Mouse (Mus musculus): ENCODE measurements around the gene Hbq1b. TPM values are rescaled to one million over a fixed set of nuclear protein-coding genes. Genes with fewer than 3 reads are reported as not detected.

Gene Hbq1b
- total RNA-seq, 2 experiments from 2014 or later = 56.8 to 247 TPM

Other genes with a start within 250 kb of the Hbq1b start
- not detected in 2 replicates for gene Il9r, start 86.7 kb upstream of the Hbq1b start, total RNA-seq (2015; ENCODE audit: low replicate concordance)
- not detected in 2 replicates for gene Il9r, start 86.7 kb upstream of the Hbq1b start, total RNA-seq (2017; ENCODE audit: low replicate concordance)
- 52.3 and 53.7 TPM in 2 replicates for gene Snrnp25, start 81.5 kb upstream of the Hbq1b start, total RNA-seq (2015; ENCODE audit: low replicate concordance)
- gene Snrnp25, start 81.5 kb upstream of the Hbq1b start, total RNA-seq (2017; ENCODE audit: low replicate concordance) = 31.8 and 104 TPM in 2 replicates
- gene Rhbdf1, start 64.7 kb upstream of the Hbq1b start, total RNA-seq (2015; ENCODE audit: low replicate concordance) = not detected in 2 replicates
- gene Rhbdf1, start 64.7 kb upstream of the Hbq1b start, total RNA-seq (2017; ENCODE audit: low replicate concordance) = 2.3 and 5.0 TPM in 2 replicates
- 13.0 and 14.1 TPM in 2 replicates for gene Mpg, start 60.5 kb upstream of the Hbq1b start, total RNA-seq (2015; ENCODE audit: low replicate concordance)
- 18.7 and 23.9 TPM in 2 replicates for gene Mpg, start 60.5 kb upstream of the Hbq1b start, total RNA-seq (2017; ENCODE audit: low replicate concordance)
- gene Nprl3, start 19.3 kb upstream of the Hbq1b start, total RNA-seq (2015; ENCODE audit: low replicate concordance) = 75.9 and 106 TPM in 2 replicates
- gene Nprl3, start 19.3 kb upstream of the Hbq1b start, total RNA-seq (2017; ENCODE audit: low replicate concordance) = 143 and 155 TPM in 2 replicates
- gene Hba-x, start 10.6 kb upstream of the Hbq1b start, total RNA-seq (2015; ENCODE audit: low replicate concordance) = not detected in 2 replicates
- not detected in 2 replicates for gene Hba-x, start 10.6 kb upstream of the Hbq1b start, total RNA-seq (2017; ENCODE audit: low replicate concordance)
- gene Hba-a1, start 3.5 kb upstream of the Hbq1b start, total RNA-seq (2015; ENCODE audit: low replicate concordance) = 47,098 and 48,818 TPM in 2 replicates
- gene Hba-a1, start 3.5 kb upstream of the Hbq1b start, total RNA-seq (2017; ENCODE audit: low replicate concordance) = 9,652 and 12,236 TPM in 2 replicates
- gene Hba-a2, start 9.5 kb downstream of the Hbq1b start, total RNA-seq (2015; ENCODE audit: low replicate concordance) = 80,494 and 89,325 TPM in 2 replicates
- gene Hba-a2, start 9.5 kb downstream of the Hbq1b start, total RNA-seq (2017; ENCODE audit: low replicate concordance) = 96,767 and 123,026 TPM in 2 replicates
- gene Hbq1a, start 13.1 kb downstream of the Hbq1b start, total RNA-seq (2015; ENCODE audit: low replicate concordance) = 4.2 TPM in 1 of 2 replicates, not detected in the other
- gene Hbq1a, start 13.1 kb downstream of the Hbq1b start, total RNA-seq (2017; ENCODE audit: low replicate concordance) = 9.9 TPM in 1 of 2 replicates, not detected in the other
- gene Sh3pxd2b, start 60.9 kb downstream of the Hbq1b start, total RNA-seq (2015; ENCODE audit: low replicate concordance) = 0.72 and 2.1 TPM in 2 replicates
- 0.26 TPM in 1 of 2 replicates, not detected in the other for gene Sh3pxd2b, start 60.9 kb downstream of the Hbq1b start, total RNA-seq (2017; ENCODE audit: low replicate concordance)
- not detected in 2 replicates for gene Ubtd2, start 168.4 kb downstream of the Hbq1b start, total RNA-seq (2015; ENCODE audit: low replicate concordance)
- 0.26 TPM in 1 of 2 replicates, not detected in the other for gene Ubtd2, start 168.4 kb downstream of the Hbq1b start, total RNA-seq (2017; ENCODE audit: low replicate concordance)
- gene Efcab9, start 245.1 kb downstream of the Hbq1b start, total RNA-seq (2015; ENCODE audit: low replicate concordance) = not detected in 2 replicates
- gene Efcab9, start 245.1 kb downstream of the Hbq1b start, total RNA-seq (2017; ENCODE audit: low replicate concordance) = not detected in 2 replicates
- gene Stk10, start 246.3 kb downstream of the Hbq1b start, total RNA-seq (2015; ENCODE audit: low replicate concordance) = 14.3 and 15.1 TPM in 2 replicates
- 8.3 and 10.0 TPM in 2 replicates for gene Stk10, start 246.3 kb downstream of the Hbq1b start, total RNA-seq (2017; ENCODE audit: low replicate concordance)